Mouse (Mus musculus): Measurements from ENCODE around the gene Sostdc1. TPM values are rescaled to one million over a fixed set of nuclear protein-coding genes. Genes with fewer than 3 reads are reported as not detected.

Gene Sostdc1
- total and polyA plus RNA-seq, 3 experiments: not detected

- Histone ChIP-seq H3K4me3 (replicated peaks in 1 of 3; ENCODE audit: low read depth in 2 of 3, low read length in 2 of 3, poor library complexity in 1 of 3) (no peak overlapping the region), H3K27me3 (replicated peaks) (no peaks in the 10 kb centered on the region), H3K27ac (ENCODE audit: insufficient read depth, low read depth) (no peak overlapping the region), H3K9me3 (replicated peaks; ENCODE audit: low read length) (no peaks in the 10 kb centered on the region), H3K79me2 (replicated peaks; ENCODE audit: control insufficient read depth, extremely low read depth, insufficient read depth, poor library complexity, severe bottlenecking) (no peaks in the 10 kb centered on the region), H3K36me3 (replicated peaks in 1 of 2; ENCODE audit: control insufficient read depth in 1 of 2, insufficient read depth in 1 of 2, low read length in 1 of 2) (no peaks in the 10 kb centered on the region), H3K9ac (ENCODE audit: insufficient read depth, low read depth) (no peak overlapping the region), H3K4me2 (ENCODE audit: insufficient read depth, low read depth, poor library complexity, severe bottlenecking) (no peak overlapping the region), H3K4me1 (ENCODE audit: control insufficient read depth in 1 of 2, insufficient read depth in 2 of 2) (no peaks in the 10 kb centered on the region)
- no peak for DNase-seq (ENCODE audit: extremely low read depth)
- TF ChIP-seq MYC (IDR thresholded peaks at IDR 0.05; ENCODE audit: low read depth, low read length) (no peak), MAZ (IDR thresholded peaks at IDR 0.05; ENCODE audit: low read depth, low read length) (no peak), CHD2 (IDR thresholded peaks at IDR 0.05; ENCODE audit: low read length) (no peak), ETS1 (conservative IDR thresholded peaks at IDR 0.05; ENCODE audit: low read depth, low read length) (no peak), TBP (conservative IDR thresholded peaks at IDR 0.05; ENCODE audit: low read depth, low read length) (no peak), KAT2A (IDR thresholded peaks at IDR 0.05; ENCODE audit: insufficient replicate concordance, low read length) (no peak), ZNF384 (IDR thresholded peaks at IDR 0.05; ENCODE audit: low read depth, low read length) (no peak), MAFK (IDR thresholded peaks at IDR 0.05; ENCODE audit: insufficient replicate concordance, low read length) (no peak), USF2 (conservative IDR thresholded peaks at IDR 0.05; ENCODE audit: low read depth, low read length) (no peak), MEF2A (IDR thresholded peaks at IDR 0.05; ENCODE audit: borderline replicate concordance, low read depth, low read length) (no peak), GABPA (IDR thresholded peaks at IDR 0.05; ENCODE audit: insufficient replicate concordance, low read depth, low read length) (no peak), NRF1 (IDR thresholded peaks at IDR 0.05; ENCODE audit: low read depth, low read length) (no peak), RCOR1 (conservative IDR thresholded peaks at IDR 0.05; ENCODE audit: low read depth, low read length) (no peak), ELF1 (IDR thresholded peaks at IDR 0.05; ENCODE audit: low read depth, low read length) (no peak), POLR2AphosphoS2 (IDR thresholded peaks at IDR 0.05; ENCODE audit: low read depth, low read length) (no peak), JUN (IDR thresholded peaks at IDR 0.05; ENCODE audit: insufficient read depth, low read depth, low read length) (no peak), BHLHE40 (IDR thresholded peaks at IDR 0.05; ENCODE audit: low read depth, low read length) (no peak), MXI1 (IDR thresholded peaks at IDR 0.05; ENCODE audit: low read depth, low read length) (no peak)
- in situ Hi-C loops (cut with MboI; ENCODE audit: low pct_ligation_motif_present, low pct_unique_long_range_greater_than_20kb, low sequenced_read_pairs): no loop called here
- dilution Hi-C loops (cut with MboI; ENCODE audit: extremely low pct_ligation_motif_present, extremely low pct_unique_long_range_greater_than_20kb, low sequenced_read_pairs): no loop called here
Measured at GRCm38 (mm10) chr12:36344131-36344530, 30.2 kb downstream of the Sostdc1 start.

GRCm38 (mm10) chr12:36360064-36360463, 46.1 kb downstream of the Sostdc1 start:
- in situ Hi-C loops (cut with MboI; ENCODE audit: low pct_ligation_motif_present, low pct_unique_long_range_greater_than_20kb, low sequenced_read_pairs): no loop called here
- no peak overlapping the region for H3K4me2 ChIP-seq (ENCODE audit: insufficient read depth, low read depth, poor library complexity, severe bottlenecking)
- dilution Hi-C loops (cut with MboI; ENCODE audit: extremely low pct_ligation_motif_present, extremely low pct_unique_long_range_greater_than_20kb, low sequenced_read_pairs): no loop called here
- no peak overlapping the region for H3K9ac ChIP-seq (ENCODE audit: insufficient read depth, low read depth)
- no peaks in the 10 kb centered on the region for H3K9me3 ChIP-seq (replicated peaks; ENCODE audit: low read length)
- peaks cover 0 to 3% of the 10 kb centered on the region in 2 experiments; a peak in 1 of 4 replicates for H3K4me1 ChIP-seq (ENCODE audit: control insufficient read depth in 1 of 2, insufficient read depth in 2 of 2)
- H3K27ac ChIP-seq (ENCODE audit: insufficient read depth, low read depth): no peak overlapping the region
- no peaks in the 10 kb centered on the region for H3K27me3 ChIP-seq (replicated peaks)
- no peak overlapping the region for H3K4me3 ChIP-seq (replicated peaks in 1 of 3; ENCODE audit: low read depth in 2 of 3, low read length in 2 of 3, poor library complexity in 1 of 3)
- H3K79me2 ChIP-seq (replicated peaks; ENCODE audit: control insufficient read depth, extremely low read depth, insufficient read depth, poor library complexity, severe bottlenecking): no peaks in the 10 kb centered on the region
- no peaks in the 10 kb centered on the region for H3K36me3 ChIP-seq (replicated peaks in 1 of 2; ENCODE audit: control insufficient read depth in 1 of 2, insufficient read depth in 1 of 2, low read length in 1 of 2)
- no peak for DNase-seq (ENCODE audit: extremely low read depth)
- TF ChIP-seq MEF2A (IDR thresholded peaks at IDR 0.05; ENCODE audit: borderline replicate concordance, low read depth, low read length): no peak
- TF ChIP-seq TBP (conservative IDR thresholded peaks at IDR 0.05; ENCODE audit: low read depth, low read length): no peak
- no peak for TF ChIP-seq POLR2A (IDR thresholded peaks at IDR 0.05; ENCODE audit: low read depth, low read length)
- no peak for TF ChIP-seq RCOR1 (conservative IDR thresholded peaks at IDR 0.05; ENCODE audit: low read depth, low read length)
- no peak for TF ChIP-seq CHD1 (IDR thresholded peaks at IDR 0.05; ENCODE audit: low read depth, low read length)
- TF ChIP-seq EP300 (IDR thresholded peaks at IDR 0.05; ENCODE audit: low read length): no peak
- no peak for TF ChIP-seq CTCF (conservative IDR thresholded peaks at IDR 0.05 in 1 of 2, IDR thresholded peaks at IDR 0.05 in 1 of 2; ENCODE audit: low read depth in 2 of 2, low read length in 2 of 2)
- no peak for TF ChIP-seq ZNF384 (IDR thresholded peaks at IDR 0.05; ENCODE audit: low read depth, low read length)
- TF ChIP-seq NRF1 (IDR thresholded peaks at IDR 0.05; ENCODE audit: low read depth, low read length): no peak
- no peak for TF ChIP-seq PAX5 (IDR thresholded peaks at IDR 0.05; ENCODE audit: low read length)
- TF ChIP-seq GABPA (IDR thresholded peaks at IDR 0.05; ENCODE audit: insufficient replicate concordance, low read depth, low read length): no peak
- TF ChIP-seq MXI1 (IDR thresholded peaks at IDR 0.05; ENCODE audit: low read depth, low read length): no peak
- TF ChIP-seq RAD21 (IDR thresholded peaks at IDR 0.05; ENCODE audit: low read depth, low read length): no peak
- no peak for TF ChIP-seq ETS1 (conservative IDR thresholded peaks at IDR 0.05; ENCODE audit: low read depth, low read length)
- TF ChIP-seq KAT2A (IDR thresholded peaks at IDR 0.05; ENCODE audit: insufficient replicate concordance, low read length): no peak
- no peak for TF ChIP-seq JUN (IDR thresholded peaks at IDR 0.05; ENCODE audit: insufficient read depth, low read depth, low read length)
- TF ChIP-seq BHLHE40 (IDR thresholded peaks at IDR 0.05; ENCODE audit: low read depth, low read length): no peak
- no peak for TF ChIP-seq NELFE (IDR thresholded peaks at IDR 0.05; ENCODE audit: low read depth, low read length)
